Mouse (Mus musculus) intestine, postnatal 0 days (tissue): Measurements from ENCODE around the gene Cog7. TPM values are rescaled to one million over a fixed set of nuclear protein-coding genes. Genes with fewer than 3 reads are reported as not detected.

Experiments used
- ATAC-seq: fragments of 200-750 bp; cut with Nextera tagmentation; 2 replicates; pipeline ENCODE4 v1.8.0; 2017; ENCODE audit warnings: mild to moderate bottlenecking, moderate TSS enrichment, moderate library complexity
- H3K27ac ChIP-seq: fragments of 300-500 bp; sonication (generic); 2 replicates; pipeline ENCODE4 v1.5.1; 2014; ENCODE audit warnings: mild to moderate bottlenecking, low read depth, low read length, moderate library complexity
- H3K27me3 ChIP-seq: fragments of 300-500 bp; sonication (generic); replicated peaks from 2 replicates; pipeline ENCODE4 v1.6.1; 2014; ENCODE audit warnings: low read length, mixed read lengths; ENCODE audit not compliant: control insufficient read depth, insufficient read depth
- H3K36me3 ChIP-seq: fragments of 300-500 bp; sonication (generic); 2 replicates; pipeline ENCODE4 v1.6.1; 2014; ENCODE audit warnings: mild to moderate bottlenecking, moderate library complexity; ENCODE audit not compliant: control insufficient read depth, insufficient read depth
- H3K4me1 ChIP-seq: fragments of 300-500 bp; sonication (generic); replicated peaks from 2 replicates; pipeline ENCODE4 v1.6.1; 2014; ENCODE audit warnings: antibody characterized with exemption, low read length, mixed read lengths; ENCODE audit not compliant: control insufficient read depth, insufficient read depth
- H3K4me2 ChIP-seq: fragments of 300-500 bp; sonication (generic); replicated peaks from 2 replicates; pipeline ENCODE4 v1.6.1; 2014; ENCODE audit warnings: low read depth, mild to moderate bottlenecking, moderate library complexity
- H3K4me3 ChIP-seq: fragments of 300-500 bp; sonication (generic); 2 replicates; pipeline ENCODE4 v1.5.1; 2014; ENCODE audit warnings: low read depth, low read length
- H3K9ac ChIP-seq: fragments of 300-500 bp; sonication (generic); 2 replicates; pipeline ENCODE4 v1.6.1; 2014; ENCODE audit warnings: mild to moderate bottlenecking, low read depth, low read length
- H3K9me3 ChIP-seq: fragments of 300-500 bp; sonication (generic); 2 replicates; pipeline ENCODE4 v1.6.1; 2016; ENCODE audit warnings: mixed run types; ENCODE audit not compliant: control insufficient read depth
- CTCF ChIP-seq: sonication (generic); IDR thresholded peaks from 2 replicates; pipeline ENCODE4 v1.5.1; 2016; ENCODE audit warnings: low read depth, mild to moderate bottlenecking, control low read depth, antibody characterized with exemption, moderate library complexity
- WGBS: fragments of 180-500 bp; shearing (Covaris S2); extraction: QIAGEN DNeasy Blood & Tissue Kit; methylation state at CpG from one replicate; pipeline ENCODE4 v1.1.7; 2014; 5-methylcytosine and 5-hydroxymethylcytosine counted together
- polyA plus RNA-seq: library from polyadenylated mRNA; unstranded; fragments of >200 nt; fragmentation: Nextera tagmentation; extraction: Ambion mirVana; gene quantifications from 2 replicates; pipeline ENCODE4 v1.2.1, GENCODE M21; 2015

The Cog7 gene
- polyA plus RNA-seq, 1 experiment from 2014 or later = 6.3 TPM

- H3K9ac ChIP-seq = no peak overlapping the region
These were observed 67.6 kb downstream of the Cog7 start for GRCm38 (mm10) chr7:121913944-121914343.

DNA sequence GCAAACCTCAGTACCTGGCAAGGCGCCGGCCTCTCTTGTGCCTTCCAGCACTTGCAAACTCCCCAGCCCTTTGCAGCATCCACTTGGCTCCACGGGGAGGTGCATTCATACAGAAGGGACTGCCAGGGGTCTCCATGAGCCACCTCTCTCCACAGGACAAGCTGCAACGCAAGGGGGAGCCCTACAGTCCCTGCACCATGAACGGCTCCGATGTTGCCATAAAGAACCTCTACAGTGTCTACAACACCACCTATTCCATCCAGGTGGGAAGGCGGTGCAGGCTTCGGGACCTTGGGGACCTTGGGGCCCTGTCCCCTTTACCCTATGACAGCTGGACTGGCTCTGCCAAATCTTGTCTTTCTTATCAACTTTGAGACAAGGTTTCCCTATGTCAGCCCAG, 69.3 kb downstream of the Cog7 start:
- Histone ChIP-seq H3K36me3 (no peaks in the 10 kb centered on the region), H3K9me3 (no peaks in the 10 kb centered on the region), H3K27ac (no peak overlapping the region), H3K4me2 (no peak overlapping the region), H3K27me3 (no peaks in the 10 kb centered on the region), H3K4me1 (no peaks in the 10 kb centered on the region), H3K4me3 (no peak overlapping the region), H3K9ac (no peak overlapping the region)
- no peak for ATAC-seq
- TF ChIP-seq CTCF = 0 out of 2 replicates have a peak, but pooled peaks have one; percentile 3
- 72% methylated on average over 8 of the region's 8 CpGs for WGBS

More at GRCm38 (mm10) chr7:121913944-121914343, 67.6 kb downstream of the Cog7 start:
- no peaks in the 10 kb centered on the region for H3K27me3 ChIP-seq
- 49% methylated on average over 6 of the region's 6 CpGs for WGBS
- no peak overlapping the region for H3K4me2 ChIP-seq
- TF ChIP-seq CTCF = no peak
- H3K4me3 ChIP-seq = no peak overlapping the region
- no peaks in the 10 kb centered on the region for H3K4me1 ChIP-seq
- H3K27ac ChIP-seq = no peak overlapping the region
- no peak for ATAC-seq
- no peaks in the 10 kb centered on the region for H3K36me3 ChIP-seq
- H3K9me3 ChIP-seq = no peaks in the 10 kb centered on the region

GRCm38 (mm10) chr7:121906879-121907278, 74.6 kb downstream of the Cog7 start:
- Histone ChIP-seq H3K9me3 (no peaks in the 10 kb centered on the region), H3K27me3 (no peaks in the 10 kb centered on the region), H3K9ac (no peak overlapping the region), H3K36me3 (no peaks in the 10 kb centered on the region), H3K4me2 (no peak overlapping the region), H3K4me1 (no peaks in the 10 kb centered on the region), H3K27ac (no peak overlapping the region), H3K4me3 (no peak overlapping the region)
- ATAC-seq = 0 out of 2 replicates have a peak, but pooled peaks have one; percentile 8
- no peak for TF ChIP-seq CTCF
- whole genome bisulfite sequencing = 56% methylated on average over 4 of the region's 4 CpGs

DNA sequence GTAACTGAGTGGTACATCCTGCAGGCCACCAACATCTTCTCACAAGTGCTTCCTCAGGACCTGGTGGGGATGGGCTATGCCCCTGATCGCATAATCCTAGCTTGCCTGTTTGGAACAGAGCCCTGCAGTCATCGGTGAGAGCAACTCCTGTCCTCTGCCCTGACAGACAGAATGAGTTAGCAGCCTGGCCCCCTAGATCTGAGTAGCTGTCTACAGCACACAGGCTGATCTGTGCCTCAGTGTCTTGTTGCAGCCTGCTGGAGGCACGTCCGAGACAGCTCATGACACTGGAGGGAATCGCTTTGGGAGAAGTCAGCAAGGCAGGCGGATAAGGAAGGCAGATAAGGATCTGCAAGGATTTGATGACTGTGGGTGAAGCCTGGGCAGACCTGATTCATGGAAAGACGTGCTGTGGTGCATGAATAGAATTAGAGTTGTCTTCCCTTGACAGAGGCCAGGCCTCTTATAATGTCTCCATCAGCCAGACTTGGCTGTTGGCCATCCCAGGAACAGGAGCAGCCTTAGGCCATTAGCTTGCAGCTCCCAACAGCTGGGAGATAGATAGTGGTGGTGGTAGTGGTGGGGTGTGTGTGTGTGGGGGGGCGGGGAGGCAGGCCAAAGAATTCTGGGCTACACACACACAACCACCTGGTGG, 78.6 kb downstream of the Cog7 start:
- 50% methylated on average over 8 of the region's 8 CpGs for WGBS
- Histone ChIP-seq H3K27me3 (0 out of 2 replicates have a peak, but pooled peaks cover 3% of the 10 kb centered on the region), H3K4me3 (no peak overlapping the region), H3K9ac (no peak overlapping the region), H3K4me1 (no peaks in the 10 kb centered on the region), H3K4me2 (no peak overlapping the region), H3K36me3 (no peaks in the 10 kb centered on the region), H3K27ac (no peak overlapping the region), H3K9me3 (no peaks in the 10 kb centered on the region)
- ATAC-seq = no peak
- no peak for TF ChIP-seq CTCF

DNA sequence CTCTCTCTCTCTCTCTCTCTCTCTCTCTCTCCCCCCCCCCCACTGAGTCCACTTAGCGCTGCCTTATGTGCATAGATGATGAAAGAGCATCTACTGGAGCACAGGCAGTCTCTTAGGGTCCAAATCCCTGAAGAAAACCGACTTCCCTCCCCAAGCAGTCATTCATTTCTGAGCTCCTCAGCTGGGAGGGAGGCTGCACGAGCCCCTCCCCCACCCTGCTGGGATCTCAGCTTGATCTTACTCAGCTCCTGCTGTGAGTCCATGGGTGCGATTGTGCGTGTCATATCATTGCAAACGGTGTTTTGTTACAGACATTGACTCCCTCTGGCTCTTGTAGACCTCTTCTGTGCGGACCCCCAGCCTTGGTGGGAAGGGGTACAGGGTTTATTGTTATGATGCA, 81.6 kb downstream of the Cog7 start:
- WGBS = 13% methylated on average over 7 of the region's 7 CpGs
- no peak for TF ChIP-seq CTCF
- ATAC-seq = no peak
- Histone ChIP-seq H3K4me2 (no peak overlapping the region), H3K4me1 (no peaks in the 10 kb centered on the region), H3K9me3 (no peaks in the 10 kb centered on the region), H3K4me3 (no peak overlapping the region), H3K9ac (no peak overlapping the region), H3K27me3 (0 out of 2 replicates have a peak, but pooled peaks cover 3% of the 10 kb centered on the region), H3K36me3 (no peaks in the 10 kb centered on the region), H3K27ac (no peak overlapping the region)

DNA sequence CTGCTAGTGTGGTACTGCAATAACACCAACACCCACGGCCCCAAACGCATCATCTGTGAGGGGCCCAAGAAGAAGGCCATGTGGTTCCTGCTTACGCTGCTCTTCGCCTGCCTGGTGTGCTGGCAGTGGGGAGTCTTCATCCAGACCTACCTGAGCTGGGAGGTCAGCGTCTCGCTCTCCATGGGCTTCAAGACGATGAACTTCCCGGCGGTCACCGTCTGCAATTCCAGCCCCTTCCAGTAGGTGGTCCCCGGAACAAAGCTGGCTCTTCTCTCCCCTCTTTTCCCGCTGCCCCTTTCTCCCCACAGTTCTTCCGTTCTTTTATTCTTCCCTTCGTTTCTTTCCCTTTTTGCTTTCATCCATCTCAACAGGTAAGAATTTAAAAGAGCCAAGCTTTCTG, 82.2 kb downstream of the Cog7 start:
- H3K9ac ChIP-seq = no peak overlapping the region
- no peak for ATAC-seq
- no peaks in the 10 kb centered on the region for H3K36me3 ChIP-seq
- 15% methylated on average over 14 of the region's 14 CpGs for WGBS
- no peaks in the 10 kb centered on the region for H3K9me3 ChIP-seq
- H3K4me3 ChIP-seq = no peak overlapping the region
- H3K4me1 ChIP-seq = no peaks in the 10 kb centered on the region
- no peak overlapping the region for H3K27ac ChIP-seq
- peak; percentile 73 for TF ChIP-seq CTCF
- no peak overlapping the region for H3K4me2 ChIP-seq
- 0 out of 2 replicates have a peak, but pooled peaks cover 3% of the 10 kb centered on the region for H3K27me3 ChIP-seq
